Mouse (Mus musculus) bone marrow, adult 2 months (tissue): ENCODE data around the gene Car3. TPM values are rescaled to one million over a fixed set of nuclear protein-coding genes. Genes with fewer than 3 reads are reported as not detected.

ENCODE experiments used
- H3K27ac ChIP-seq: fragments of 200-500 bp; 2 replicates; pipeline ENCODE4 v1.5.1; 2012; ENCODE audit warnings: low read depth, mild to moderate bottlenecking, control low read depth, inconsistent platforms, low read length; ENCODE audit not compliant: control insufficient read depth, poor library complexity, insufficient read depth
- H3K4me1 ChIP-seq: fragments of 200-500 bp; 2 replicates; pipeline ENCODE4 v1.6.1; 2011; ENCODE audit warnings: low read length; ENCODE audit not compliant: control insufficient read depth, insufficient read depth
- H3K4me3 ChIP-seq: fragments of 200-500 bp; replicated peaks from 2 replicates; pipeline ENCODE3; 2011; ENCODE audit warnings: mild to moderate bottlenecking, low read depth, low read length, control low read depth; ENCODE audit not compliant: control insufficient read depth
- CTCF ChIP-seq: fragments of 200-500 bp; IDR thresholded peaks from 2 replicates; pipeline ENCODE4 v1.5.1; 2011; ENCODE audit warnings: low read length, control low read depth; ENCODE audit not compliant: control insufficient read depth, insufficient read depth
- POLR2A ChIP-seq: fragments of 200-500 bp; IDR thresholded peaks from 2 replicates; pipeline ENCODE4 v1.6.1; 2011; ENCODE audit warnings: low read depth, mild to moderate bottlenecking, control low read depth, low read length, borderline replicate concordance; ENCODE audit not compliant: control insufficient read depth
- WGBS: fragments of 180-500 bp; shearing (Covaris S2); methylation state at CpG from one replicate; pipeline ENCODE4 v1.1.7; 2018; 5-methylcytosine and 5-hydroxymethylcytosine counted together
- polyA plus RNA-seq: library from polyadenylated mRNA; stranded (reverse); fragments of >200 nt; gene quantifications from 2 replicates; pipeline ENCODE4 v1.2.4, GENCODE M21; 2011; ENCODE audit warnings: low replicate concordance; ENCODE audit not compliant: missing spikeins, insufficient read depth, insufficient read length

Gene Car3
- polyA plus RNA-seq, 1 experiment = 19.2 TPM

GRCm38 (mm10) chr3:14907271-14907670 is 44.0 kb downstream of the Car3 start:
- Histone ChIP-seq H3K4me3 (no peak overlapping the region), H3K4me1 (no peaks in the 10 kb centered on the region), H3K27ac (no peak overlapping the region)
- 93% methylated on average over 1 of the region's 1 CpGs for WGBS
- TF ChIP-seq CTCF (no peak), POLR2A (no peak)

- 23% methylated on average over 4 of the region's 4 CpGs for WGBS
- TF ChIP-seq POLR2A (no peak), CTCF (no peak)
- Histone ChIP-seq H3K4me1 (peaks cover 2% of the 10 kb centered on the region; the same call in 1 of the 2 replicates), H3K27ac (no peak overlapping the region; the same call in 1 of the 2 replicates), H3K4me3 (no peak overlapping the region)
Observed at GRCm38 (mm10) chr3:14911992-14912582, 48.8 kb downstream of the Car3 start.

- TF ChIP-seq CTCF (no peak), POLR2A (no peak)
- 75% methylated on average over 4 of the region's 4 CpGs for WGBS
- peaks cover 2% of the 10 kb centered on the region; the same call in 1 of the 2 replicates for H3K4me1 ChIP-seq
- H3K4me3 ChIP-seq = no peak overlapping the region
- no peak overlapping the region for H3K27ac ChIP-seq
Observed at GRCm38 (mm10) chr3:14913774-14914173, 50.5 kb downstream of the Car3 start.

- TF ChIP-seq POLR2A = no peak
- no peak for TF ChIP-seq CTCF
- Histone ChIP-seq H3K4me1 (peaks cover 2% of the 10 kb centered on the region; the same call in 1 of the 2 replicates), H3K27ac (no peak overlapping the region), H3K4me3 (no peak overlapping the region)
- whole genome bisulfite sequencing = 3% methylated on average over 2 of the region's 2 CpGs
Observed at GRCm38 (mm10) chr3:14915355-14915754, 52.0 kb downstream of the Car3 start.

GRCm38 (mm10) chr3:14917261-14917660 is 53.9 kb downstream of the Car3 start:
- no peak overlapping the region for H3K4me3 ChIP-seq
- H3K4me1 ChIP-seq = peaks cover 2% of the 10 kb centered on the region; the same call in 1 of the 2 replicates
- no peak overlapping the region for H3K27ac ChIP-seq
- WGBS = 83% methylated on average over 2 of the region's 2 CpGs
- no peak for TF ChIP-seq CTCF
- TF ChIP-seq POLR2A = no peak

Other genes with a start within 250 kb of the Car3 start
- gene Car13, start 221.8 kb upstream of the Car3 start, polyA plus RNA-seq = 2.1 and 3.7 TPM in 2 replicates
- gene Car1, start 55.1 kb upstream of the Car3 start, polyA plus RNA-seq = 129 and 259 TPM in 2 replicates
- 455 and 1,276 TPM in 2 replicates for gene Car2, start 22.8 kb downstream of the Car3 start, polyA plus RNA-seq